Mouse (Mus musculus) granulocyte monocyte progenitor cell, adult 5-6 weeks (primary cell): ENCODE data around the gene Naxe. TPM values are rescaled to one million over a fixed set of nuclear protein-coding genes. Genes with fewer than 3 reads are reported as not detected.

Source experiments
- ATAC-seq: replicated peaks from 2 replicates; pipeline ENCODE4 v1.8.0; 2016; ENCODE audit warnings: mild to moderate bottlenecking, moderate TSS enrichment, inconsistent platforms; ENCODE audit not compliant: poor library complexity, severe bottlenecking
- total RNA-seq, 2 experiments: library from RNA; stranded (forward) in 1 of 2; stranded (reverse) in 1 of 2; fragments of 200-712, 200-1000 nt in 1 of 2; fragments of >200 nt in 1 of 2; fragmentation: Nextera tagmentation in 1 of 2; gene quantifications; 2 replicates each; pipeline ENCODE4 v1.2.3; 2014 to 2017

The Naxe gene
- total RNA-seq, 2 experiments from 2014 or later, result 36.1 to 84.3 TPM

DNA sequence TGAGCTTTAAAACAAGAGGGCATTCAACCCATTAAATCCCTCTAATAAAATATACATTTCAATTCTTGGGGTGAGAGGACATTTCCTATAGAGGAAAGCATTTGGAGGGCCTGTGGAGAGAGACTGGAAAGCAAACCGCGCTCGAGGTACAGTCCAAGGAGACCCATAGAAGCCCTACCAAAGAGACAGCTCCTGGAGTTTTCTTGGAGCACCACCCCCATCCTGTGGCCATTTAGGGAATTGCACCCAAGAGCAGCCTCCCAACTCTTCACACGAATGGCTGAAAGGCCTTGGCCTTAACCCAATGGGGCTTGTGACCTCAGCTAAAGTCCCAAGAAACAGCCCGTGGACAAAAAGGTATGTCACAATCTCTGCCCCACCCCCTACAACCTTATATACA lies 13.5 kb upstream of the Naxe start:
- ATAC-seq, result peak; percentile 89

DNA sequence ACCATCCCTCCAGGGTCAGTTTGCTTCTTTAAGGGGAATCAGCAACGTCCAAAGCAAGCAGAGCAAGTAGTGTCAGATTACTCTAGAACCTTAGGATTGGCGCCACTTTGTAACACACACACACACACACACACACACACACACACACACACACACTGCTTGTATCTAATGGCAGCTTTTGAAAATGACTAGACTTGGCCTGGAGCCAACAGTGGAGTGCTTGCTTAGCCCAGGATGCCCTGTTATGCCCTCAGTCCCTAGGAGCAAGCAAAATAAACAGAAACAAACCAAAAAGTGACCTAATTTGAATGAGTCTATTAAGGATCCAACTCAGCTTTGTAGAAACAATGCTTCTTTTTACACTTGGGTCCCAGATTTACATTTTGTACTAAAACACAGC lies 10.1 kb upstream of the Naxe start:
- no peak for ATAC-seq

DNA sequence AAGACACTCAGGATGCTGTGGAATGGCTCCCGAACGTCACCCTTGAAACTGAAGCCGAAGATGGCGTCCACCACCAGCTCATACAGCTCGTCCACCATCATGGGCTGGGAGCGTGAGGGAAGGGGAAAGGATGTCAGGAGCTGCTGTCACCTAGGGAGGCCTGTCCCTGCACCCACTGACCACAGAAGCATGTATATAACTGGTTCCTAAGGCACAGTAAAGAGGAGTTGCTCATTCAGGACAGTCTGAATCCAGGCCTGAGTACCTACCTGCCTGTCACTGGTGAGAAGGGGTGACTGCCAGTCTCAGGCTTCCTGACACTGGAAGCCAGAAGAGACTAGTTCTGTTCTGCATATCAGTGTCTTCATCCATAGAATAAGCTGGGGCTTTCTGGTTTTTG lies 1.3 kb downstream of the Naxe start:
- ATAC-seq, result no peak

DNA sequence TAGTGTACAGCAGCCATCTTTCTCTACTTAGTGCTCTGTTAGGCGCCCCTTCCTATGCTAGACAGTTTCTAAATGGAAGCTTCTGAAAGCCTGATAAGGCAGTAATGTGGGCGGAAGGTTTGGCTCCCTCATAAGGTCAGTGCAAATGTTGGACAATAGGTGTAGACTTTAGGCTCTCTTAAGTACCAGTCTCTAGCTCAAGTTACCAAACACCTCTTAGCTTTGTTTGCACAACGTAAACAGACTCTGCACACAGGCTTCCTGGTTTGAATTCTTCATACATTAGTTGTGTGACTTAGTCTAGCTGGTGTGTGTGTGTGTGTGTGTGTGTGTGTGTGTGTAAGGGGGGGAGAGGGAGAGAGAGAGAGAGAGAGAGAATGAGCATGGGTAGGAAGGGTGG lies 8.8 kb downstream of the Naxe start:
- ATAC-seq, result no peak

DNA sequence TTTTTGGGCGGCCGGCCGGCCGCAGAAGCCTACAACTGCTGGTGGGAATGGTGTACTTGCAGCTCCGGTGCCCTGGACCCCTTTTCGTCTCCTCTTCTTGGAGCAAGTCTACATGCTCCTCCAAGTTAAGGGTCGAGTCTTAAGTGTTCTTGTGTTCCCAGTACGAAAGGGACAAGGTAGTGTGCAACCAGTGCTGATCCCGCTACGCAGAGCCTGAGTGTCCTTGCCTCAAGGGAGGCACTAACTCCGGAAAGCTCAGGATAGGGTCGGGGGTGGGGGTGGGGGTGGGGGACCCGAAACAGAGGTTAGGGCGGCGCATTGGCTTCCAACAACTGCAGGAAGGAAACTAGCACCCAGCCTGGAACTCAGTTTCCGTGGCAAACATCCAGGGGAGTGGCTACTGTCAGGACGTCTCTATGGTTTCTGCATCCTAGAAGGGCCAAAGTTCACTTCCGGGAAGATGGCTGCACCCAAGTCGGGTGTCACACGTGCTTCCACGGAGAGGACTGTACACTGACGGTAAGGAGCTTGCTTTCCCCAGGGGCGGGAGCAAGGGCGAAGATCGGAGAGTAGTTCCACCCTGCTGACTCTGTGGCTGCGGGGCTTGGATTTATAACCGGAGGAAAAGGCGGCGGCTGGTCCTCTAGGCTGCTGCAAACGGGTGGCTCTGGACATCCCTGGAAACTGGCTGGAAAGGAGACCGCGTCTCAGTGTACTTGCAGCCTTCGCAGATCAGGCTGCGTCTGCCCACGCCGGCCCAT lies 15.5 kb downstream of the Naxe start, which contains the start of gene Gpatch4:
Gene Gpatch4, plus strand, starts transcription at position 448 of the 761 bp plus-strand sequence.
- peak; percentile 99 for ATAC-seq

DNA sequence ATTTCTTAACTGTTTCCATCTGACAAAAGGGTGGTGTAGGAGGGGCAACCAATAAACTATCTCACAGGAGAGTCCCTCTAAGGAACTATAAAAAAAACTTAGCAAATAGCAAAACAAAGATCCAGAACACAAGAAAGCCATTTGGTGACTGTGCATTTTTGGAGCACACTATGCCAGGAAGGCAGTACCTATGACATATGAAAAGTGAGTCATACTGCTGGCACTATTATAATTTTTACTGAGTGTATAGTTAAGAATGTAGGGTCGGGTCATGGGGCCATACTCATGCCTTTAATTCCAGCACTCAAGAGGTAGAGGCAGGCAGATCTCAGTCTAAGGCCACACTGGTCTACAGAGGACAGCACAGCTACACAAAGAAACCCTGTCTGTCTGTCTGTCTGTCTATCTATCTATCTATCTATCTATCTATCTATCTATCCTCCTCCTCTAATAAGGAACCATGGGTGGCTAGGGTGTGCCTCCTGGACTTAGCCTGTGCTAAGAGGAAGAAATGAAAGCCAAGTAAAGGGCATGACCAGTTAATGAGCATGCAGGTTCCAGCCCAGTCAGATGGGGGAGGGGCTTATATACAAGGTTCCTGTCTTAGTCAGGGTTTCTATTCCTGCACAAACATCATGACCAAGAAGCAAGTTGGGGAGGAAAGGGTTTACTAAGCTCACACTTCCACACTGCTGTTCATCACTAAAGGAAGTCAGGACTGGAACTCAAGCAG lies 22.6 kb downstream of the Naxe start:
- peak; percentile 48; the same call in 1 of the 2 replicates for ATAC-seq

DNA sequence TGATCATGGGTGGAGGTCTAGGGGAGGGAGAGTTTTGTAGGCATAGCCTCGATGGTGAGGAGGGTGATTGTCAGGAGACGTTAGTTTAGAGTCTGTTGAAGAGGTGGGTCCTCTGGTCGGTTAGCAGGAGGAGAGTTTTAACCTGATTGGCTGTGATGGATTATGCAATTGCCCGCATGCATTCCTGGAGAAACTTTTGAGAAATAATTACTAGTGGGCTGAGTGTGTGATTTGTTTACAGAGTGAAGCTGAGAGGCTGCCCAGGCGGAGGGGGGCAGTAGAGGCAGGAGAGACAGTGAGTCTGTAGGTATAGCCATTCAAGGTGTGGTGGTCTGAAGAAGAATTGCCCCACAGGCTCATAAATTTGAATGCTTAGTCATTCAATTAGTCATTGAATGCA lies 24.8 kb downstream of the Naxe start:
- ATAC-seq, result no peak

DNA sequence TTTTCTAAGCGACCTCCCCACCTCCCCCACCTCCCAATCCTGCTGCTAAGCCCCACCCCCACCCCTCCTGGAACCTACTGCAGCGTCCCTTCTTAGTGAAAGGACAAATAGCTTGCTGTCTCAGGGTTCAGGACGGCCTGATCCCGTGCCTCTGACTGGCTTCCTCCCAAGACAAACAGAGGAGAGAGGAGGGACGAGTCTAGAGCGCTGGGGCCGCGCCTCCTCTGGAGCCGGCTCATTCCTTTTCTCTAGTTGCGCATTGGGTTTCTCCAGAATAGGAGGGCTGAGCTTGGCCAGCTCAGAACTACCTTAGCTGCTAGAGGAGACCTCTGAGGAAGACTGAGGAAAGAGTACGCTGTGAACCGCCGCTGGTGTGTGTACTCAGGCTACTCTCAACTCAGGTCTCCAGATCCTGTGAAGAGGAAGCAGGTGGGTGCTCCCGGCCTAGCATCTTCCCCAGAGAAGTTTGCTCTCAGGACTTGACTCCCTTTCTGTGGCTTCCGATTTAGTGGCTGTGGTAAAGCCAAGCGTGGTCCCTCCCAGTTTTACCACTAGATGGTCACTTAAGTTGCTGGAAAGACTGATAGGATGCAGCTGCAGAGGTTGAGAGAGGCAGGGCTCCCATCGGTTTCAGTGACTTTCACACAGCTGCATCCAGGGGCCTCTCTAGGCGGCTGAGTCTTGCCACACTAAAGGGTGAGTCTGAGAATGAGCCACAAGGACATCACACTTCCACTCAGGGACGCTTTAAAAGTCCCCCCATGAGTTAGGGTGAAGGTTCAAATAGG lies 27.5 kb downstream of the Naxe start:
- peak; percentile 49 for ATAC-seq

DNA sequence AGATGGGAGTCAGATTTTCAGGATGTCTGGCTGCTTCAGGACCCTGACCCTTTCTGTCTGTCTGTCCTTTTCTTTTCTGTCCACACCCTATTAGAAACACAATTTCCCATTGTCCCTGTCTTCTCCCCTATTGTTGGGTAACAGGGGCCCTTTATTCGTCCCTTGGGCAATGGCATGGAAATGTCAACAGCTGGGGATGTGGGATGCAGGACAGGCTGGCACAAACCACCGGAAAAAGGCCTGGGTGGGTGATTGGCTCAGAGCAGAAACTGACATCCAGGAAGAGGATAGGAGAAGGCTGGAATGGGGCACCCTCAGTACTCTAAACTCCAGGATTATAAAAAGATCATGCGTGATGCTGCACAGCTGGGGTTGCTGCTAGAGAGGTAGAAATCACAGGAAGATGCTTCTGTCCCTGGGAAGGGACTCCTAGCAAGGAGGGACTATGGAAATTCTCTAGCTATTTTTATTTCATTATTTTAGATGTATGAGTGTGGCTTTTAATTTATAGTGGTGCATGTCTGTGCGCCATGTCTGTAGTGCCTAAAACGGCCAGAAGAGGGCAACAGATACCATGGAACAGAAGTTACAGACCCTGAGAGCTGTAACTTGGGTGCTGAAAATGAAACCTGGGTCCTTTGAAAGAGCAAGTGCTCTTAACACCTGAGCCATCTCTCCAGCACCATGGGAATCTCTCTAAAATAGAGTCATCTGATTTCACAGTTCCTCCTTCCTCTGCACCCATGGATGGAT lies 30.7 kb downstream of the Naxe start, which contains the start of gene Hapln2:
Gene Hapln2, minus strand, starts transcription at position 150 of the 753 bp plus-strand sequence.
- no peak for ATAC-seq

DNA sequence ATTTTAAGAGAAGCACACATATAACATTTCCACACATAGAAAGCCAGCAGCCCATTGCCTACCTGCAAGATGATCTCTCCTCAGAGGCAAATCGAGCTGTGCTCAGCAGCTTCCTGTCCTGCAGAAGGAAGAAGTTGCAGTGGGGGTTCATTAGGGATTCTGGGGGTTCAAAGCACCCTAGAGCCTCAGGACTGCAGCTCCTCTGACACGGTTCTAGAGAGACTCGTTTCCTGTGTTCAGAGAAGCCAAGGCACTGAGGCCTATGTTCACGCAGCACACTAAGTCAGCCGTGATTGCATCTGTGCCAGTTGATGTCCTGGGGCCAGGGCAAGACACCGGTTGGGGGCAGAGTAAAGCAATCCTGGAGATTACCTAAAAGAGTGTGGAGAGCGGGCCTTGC lies 31.5 kb downstream of the Naxe start:
- ATAC-seq, result no peak

DNA sequence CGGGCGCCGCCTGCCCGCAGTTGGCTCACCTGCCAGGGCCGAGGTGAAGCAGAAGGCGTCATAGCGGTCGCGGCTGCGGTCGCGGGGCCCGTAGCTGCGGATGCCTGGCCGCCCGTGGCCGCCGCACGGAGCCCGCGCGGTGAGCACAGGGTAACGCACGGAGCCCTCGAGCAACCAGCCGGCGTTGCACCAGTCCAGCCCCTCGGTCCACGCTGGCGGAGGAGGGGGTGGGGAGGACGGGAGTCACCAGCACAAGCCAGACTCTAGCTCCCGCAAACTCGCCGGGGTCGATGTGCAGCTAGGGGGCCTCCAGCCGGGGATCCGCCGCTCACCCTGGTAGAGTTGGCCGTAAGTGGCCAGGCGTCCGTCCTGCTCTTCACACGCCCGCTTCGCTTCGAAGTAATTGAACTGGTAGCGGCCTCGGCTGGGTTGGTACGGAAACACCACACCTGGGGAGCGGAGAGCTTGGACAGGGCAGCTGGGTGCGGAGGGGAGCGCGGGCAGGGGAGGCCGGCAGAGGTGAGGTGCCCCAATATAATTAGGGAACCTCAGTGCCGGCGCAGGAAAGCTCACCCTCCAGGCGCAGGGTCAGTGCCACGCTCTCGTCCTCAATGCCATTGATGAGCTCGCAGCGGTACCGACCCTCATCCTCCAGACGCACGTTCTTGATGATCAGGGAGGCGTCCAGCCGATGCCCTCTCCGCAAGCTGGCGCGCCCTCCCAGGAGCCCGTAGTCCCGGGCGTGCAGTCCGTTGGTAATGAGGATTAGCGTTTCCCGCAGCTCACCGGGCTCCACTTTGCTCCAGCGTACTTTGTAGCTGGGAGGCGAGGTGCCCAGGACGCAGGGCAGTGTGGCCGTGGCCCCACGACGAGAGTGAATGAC lies 34.9 kb downstream of the Naxe start:
- ATAC-seq, result peak; percentile 51

DNA sequence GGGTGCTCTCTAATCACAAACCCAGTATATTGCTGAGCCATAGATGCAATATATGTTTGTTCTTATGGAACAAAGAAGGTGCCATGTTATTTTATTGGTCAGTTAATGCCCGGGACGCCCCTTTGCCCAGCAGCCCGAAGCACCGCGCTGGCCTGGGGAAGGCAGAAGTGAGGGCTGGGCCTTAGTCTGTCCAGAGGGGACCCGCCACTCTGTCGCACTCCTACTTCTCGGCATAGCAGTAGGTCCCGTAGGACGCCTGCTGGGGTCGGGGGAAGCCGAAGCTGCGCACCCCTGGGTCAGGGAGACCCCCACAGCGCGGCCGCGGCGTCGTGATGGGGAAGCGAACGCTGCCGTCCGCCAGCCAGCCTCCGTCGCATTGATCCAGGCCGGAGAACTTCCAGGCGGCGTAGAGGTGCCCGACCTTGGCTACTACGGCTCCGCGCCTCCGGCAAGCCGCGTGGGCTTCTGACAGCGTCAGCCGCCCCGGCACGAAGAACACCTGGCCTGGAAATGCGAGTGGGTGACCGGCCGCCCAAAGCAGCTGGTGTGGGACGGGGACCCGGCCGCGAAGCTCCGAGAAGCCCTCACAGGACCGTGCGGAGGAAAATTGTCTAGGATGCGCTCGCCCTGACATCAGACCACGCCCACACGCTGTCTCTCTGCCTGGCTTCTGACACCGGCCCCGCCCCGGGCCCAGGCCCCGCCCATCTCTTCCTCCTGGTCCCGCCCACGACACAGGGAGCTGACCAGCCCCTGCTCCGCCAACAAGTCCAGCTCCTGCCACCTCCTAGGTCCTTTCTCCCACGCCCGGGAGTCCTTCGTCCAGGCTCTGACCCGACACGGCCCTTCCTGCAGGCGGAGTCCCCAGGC lies 35.7 kb downstream of the Naxe start:
- peak; percentile 86 for ATAC-seq

DNA sequence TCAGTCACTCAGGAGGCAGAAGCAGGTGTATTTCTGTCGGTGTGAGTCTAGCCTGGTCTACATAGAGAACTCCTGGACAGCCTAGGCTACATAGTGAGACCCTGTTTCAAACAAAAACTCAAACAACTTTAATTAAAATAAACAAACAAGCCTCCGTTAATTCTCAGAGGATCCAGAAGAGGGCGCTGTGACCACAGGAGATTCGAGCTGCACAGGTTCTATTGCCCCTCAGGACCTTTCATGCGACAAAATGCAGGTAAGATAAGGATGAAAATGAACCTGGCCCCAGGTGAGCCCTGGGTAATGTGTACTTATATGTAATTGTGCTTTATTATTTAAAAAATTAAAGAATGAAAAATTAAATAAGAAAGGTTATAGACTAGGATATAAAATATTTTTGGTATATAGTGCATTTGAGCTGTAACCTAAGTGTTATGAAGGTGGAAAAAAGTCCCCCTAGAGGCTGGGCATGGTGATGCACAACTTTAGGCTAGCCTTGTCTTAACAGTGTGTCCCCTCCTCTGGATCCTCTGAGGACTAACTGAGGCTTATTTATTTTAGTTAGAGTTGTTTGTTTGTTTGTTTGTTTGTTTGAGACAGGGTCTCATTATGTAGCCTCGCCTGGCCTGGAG lies 47.5 kb downstream of the Naxe start:
- peak; percentile 58; the same call in 1 of the 2 replicates for ATAC-seq

Other genes with a start within 250 kb of the Naxe start
- gene Pear1, start 234.2 kb downstream of the Naxe start, total RNA-seq (2014; fragmentation: Nextera tagmentation), result 1.8 and 9.6 TPM in 2 replicates
- gene Pear1, start 234.2 kb downstream of the Naxe start, total RNA-seq (2017), result 0.57 and 1.0 TPM in 2 replicates
- not detected in 2 replicates for gene Sh2d2a, start 211.7 kb downstream of the Naxe start, total RNA-seq (2014; fragmentation: Nextera tagmentation)
- 0.10 TPM in 1 of 2 replicates, not detected in the other for gene Sh2d2a, start 211.7 kb downstream of the Naxe start, total RNA-seq (2017)
- gene Prcc, start 172.9 kb downstream of the Naxe start, total RNA-seq (2014; fragmentation: Nextera tagmentation), result 25.9 and 35.4 TPM in 2 replicates
- gene Prcc, start 172.9 kb downstream of the Naxe start, total RNA-seq (2017), result 29.6 and 33.4 TPM in 2 replicates
- 330 and 338 TPM in 2 replicates for gene Hdgf, start 152.2 kb downstream of the Naxe start, total RNA-seq (2014; fragmentation: Nextera tagmentation)
- gene Hdgf, start 152.2 kb downstream of the Naxe start, total RNA-seq (2017), result 302 and 321 TPM in 2 replicates
- 165 and 169 TPM in 2 replicates for gene Mrpl24, start 139.0 kb downstream of the Naxe start, total RNA-seq (2014; fragmentation: Nextera tagmentation)
- 112 and 134 TPM in 2 replicates for gene Mrpl24, start 139.0 kb downstream of the Naxe start, total RNA-seq (2017)
- 49.5 and 63.1 TPM in 2 replicates for gene Isg20l2, start 128.2 kb downstream of the Naxe start, total RNA-seq (2014; fragmentation: Nextera tagmentation)
- gene Isg20l2, start 128.2 kb downstream of the Naxe start, total RNA-seq (2017), result 45.7 and 51.4 TPM in 2 replicates
- 20.7 and 30.7 TPM in 2 replicates for gene Rrnad1, start 127.8 kb downstream of the Naxe start, total RNA-seq (2014; fragmentation: Nextera tagmentation)
- 13.6 and 13.8 TPM in 2 replicates for gene Rrnad1, start 127.8 kb downstream of the Naxe start, total RNA-seq (2017)
- not detected in 2 replicates for gene Crabp2, start 109.8 kb downstream of the Naxe start, total RNA-seq (2014; fragmentation: Nextera tagmentation)
- not detected in 2 replicates for gene Crabp2, start 109.8 kb downstream of the Naxe start, total RNA-seq (2017)
- not detected in 2 replicates for gene Nes, start 87.4 kb downstream of the Naxe start, total RNA-seq (2014; fragmentation: Nextera tagmentation)
- 0.05 TPM in 1 of 2 replicates, not detected in the other for gene Nes, start 87.4 kb downstream of the Naxe start, total RNA-seq (2017)
- not detected in 2 replicates for gene Bcan, start 58.3 kb downstream of the Naxe start, total RNA-seq (2014; fragmentation: Nextera tagmentation)
- gene Bcan, start 58.3 kb downstream of the Naxe start, total RNA-seq (2017), result not detected in 2 replicates
- gene Hapln2, start 30.9 kb downstream of the Naxe start, total RNA-seq (2014; fragmentation: Nextera tagmentation), result not detected in 2 replicates
- not detected in 2 replicates for gene Hapln2, start 30.9 kb downstream of the Naxe start, total RNA-seq (2017)
- gene Gpatch4, start 15.4 kb downstream of the Naxe start, total RNA-seq (2014; fragmentation: Nextera tagmentation), result 45.8 and 50.5 TPM in 2 replicates
- 39.6 and 40.8 TPM in 2 replicates for gene Gpatch4, start 15.4 kb downstream of the Naxe start, total RNA-seq (2017)
- not detected in 2 replicates for gene Ttc24, start 19.8 kb upstream of the Naxe start, total RNA-seq (2014; fragmentation: Nextera tagmentation)
- not detected in 2 replicates for gene Ttc24, start 19.8 kb upstream of the Naxe start, total RNA-seq (2017)
- 5.9 and 9.9 TPM in 2 replicates for gene Iqgap3, start 23.5 kb upstream of the Naxe start, total RNA-seq (2014; fragmentation: Nextera tagmentation)
- gene Iqgap3, start 23.5 kb upstream of the Naxe start, total RNA-seq (2017), result 19.5 and 19.9 TPM in 2 replicates
- 119 and 132 TPM in 2 replicates for gene Mef2d, start 83.9 kb upstream of the Naxe start, total RNA-seq (2014; fragmentation: Nextera tagmentation)
- gene Mef2d, start 83.9 kb upstream of the Naxe start, total RNA-seq (2017), result 42.4 and 52.4 TPM in 2 replicates
- not detected in 2 replicates for gene Rhbg, start 196.2 kb upstream of the Naxe start, total RNA-seq (2014; fragmentation: Nextera tagmentation)
- gene Rhbg, start 196.2 kb upstream of the Naxe start, total RNA-seq (2017), result not detected in 2 replicates
- not detected in 2 replicates for gene Gm38392, start 228.7 kb upstream of the Naxe start, total RNA-seq (2014; fragmentation: Nextera tagmentation)
- gene Gm38392, start 228.7 kb upstream of the Naxe start, total RNA-seq (2017), result not detected in 2 replicates
- gene Tsacc, start 238.5 kb upstream of the Naxe start, total RNA-seq (2014; fragmentation: Nextera tagmentation), result 13.8 and 19.0 TPM in 2 replicates
- gene Tsacc, start 238.5 kb upstream of the Naxe start, total RNA-seq (2017), result 7.5 and 10.0 TPM in 2 replicates
- 499 and 506 TPM in 2 replicates for gene Cct3, start 238.6 kb upstream of the Naxe start, total RNA-seq (2014; fragmentation: Nextera tagmentation)
- gene Cct3, start 238.6 kb upstream of the Naxe start, total RNA-seq (2017), result 381 TPM in 2 replicates